ENCODE assay signal across 28 mouse cellular contexts in the genomic region with DNA sequence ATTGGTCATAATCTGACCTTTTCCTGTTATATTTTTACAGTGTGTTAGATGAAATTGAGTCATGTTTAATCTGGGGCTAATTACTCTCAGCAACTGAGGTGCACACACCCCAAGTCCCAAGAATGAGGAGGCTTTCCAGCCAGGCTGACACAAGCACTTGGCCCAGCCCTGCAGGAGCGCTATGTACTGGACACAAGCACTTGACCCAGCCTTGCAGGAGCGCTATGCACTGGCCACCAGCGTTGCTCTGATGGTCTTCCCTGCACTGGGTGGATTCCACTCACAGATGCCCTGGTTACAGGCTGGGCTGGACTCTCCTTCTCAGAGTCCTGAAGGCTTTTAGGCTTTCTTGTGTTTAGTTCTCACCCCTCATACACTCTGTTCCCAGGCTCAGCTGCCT. TPM values are rescaled to one million over a fixed set of nuclear protein-coding genes. Genes with fewer than 3 reads are reported as not detected.
DNase-seq lines count a peak whose midpoint lies in the region; ATAC-seq and TF ChIP-seq lines count a peak whose summit lies in the region.
"Had no signal": no experiment of that assay in that cellular context is flagged by ENCODE, and none has a peak within 500 bp of the region (broad histone marks: within the 10 kb centered on the region; RNA-seq: fewer than 3 reads in every experiment).

No protein-coding gene starts in this region.

- H3K27ac ChIP-seq in liver, adult 2 months (replicated peaks; ENCODE audit: insufficient read depth, low read depth, low read length), result peak overlapping the region; percentile 4
- H3K27ac ChIP-seq in liver, embryonic 12.5 days, result no peak overlapping the region
- peak overlapping the region; percentile 73 for H3K27ac ChIP-seq in lung, postnatal 0 days (ENCODE audit: low read length)
- H3K27ac ChIP-seq: embryonic facial prominence, embryonic 10.5 days; embryonic facial prominence, embryonic 13.5 days; forebrain, embryonic 13.5 days; gastrocnemius, adult 2 months; heart, adult 2 months; heart, embryonic 10.5 days; hindbrain, embryonic 10.5 days; hindbrain, embryonic 13.5 days had no signal

- no peak for TF ChIP-seq CTCF in liver, adult 2 months (IDR thresholded peaks at IDR 0.05; ENCODE audit: low read depth, low read length)
- no peak for TF ChIP-seq CTCF in lung, postnatal 0 days (IDR thresholded peaks at IDR 0.05)

- DNase-seq in liver, adult 2 months (ENCODE audit: extremely low read depth, low read depth, low spot score), result no peak
- peak; percentile 75 for DNase-seq in lung, postnatal 0 days (ENCODE audit: low spot score)
- DNase-seq in lung, postnatal 14 days, result peak; percentile 19
- peak; percentile 49 for DNase-seq in skeletal muscle tissue, adult 2 months (ENCODE audit: low read depth, low spot score)
- DNase-seq in urinary bladder, postnatal 36 days (ENCODE audit: low spot score in 2 of 2), result no peak
- DNase-seq: adrenal gland, adult 2 months; adrenal gland, postnatal 14 days; cerebellum, adult 11 months; cerebellum, adult 2 months; cerebellum, adult 9-11 months; cerebellum, postnatal 25 days; embryo, embryonic 11 days; gastrocnemius, adult 2 months; gastrocnemius, postnatal 25 days; heart, adult 2 months; heart, postnatal 36 days had no signal

- 82% methylated on average over 3 of the region's 3 CpGs for WGBS in liver, adult 2 months
- WGBS in liver, embryonic 12.5 days (ENCODE audit: insufficient replicate concordance), result 78% methylated on average over 3 of the region's 3 CpGs
- 65% methylated on average over 3 of the region's 3 CpGs for WGBS in lung, postnatal 0 days

- TF ChIP-seq EP300 in lung, postnatal 0 days (IDR thresholded peaks at IDR 0.05), result peak; percentile 92

- peaks cover 9% of the 10 kb centered on the region for H3K36me3 ChIP-seq in liver, adult 2 months (ENCODE audit: control insufficient read depth, insufficient read depth, low read length)
- H3K36me3 ChIP-seq in liver, embryonic 12.5 days, result 0 out of 2 replicates have a peak, but pooled peaks cover 6% of the 10 kb centered on the region
- H3K36me3 ChIP-seq in lung, postnatal 0 days (ENCODE audit: insufficient read depth, low read length), result peaks cover 5% of the 10 kb centered on the region; the same call in 1 of the 2 replicates
- H3K36me3 ChIP-seq: hindbrain, embryonic 10.5 days; hindbrain, embryonic 13.5 days had no signal

- H3K9me3 ChIP-seq in liver, embryonic 12.5 days (replicated peaks), result no peaks in the 10 kb centered on the region
- H3K9me3 ChIP-seq in lung, postnatal 0 days (ENCODE audit: low read length), result no peaks in the 10 kb centered on the region
- H3K9me3 ChIP-seq: embryonic facial prominence, embryonic 10.5 days; embryonic facial prominence, embryonic 13.5 days; forebrain, embryonic 13.5 days; heart, embryonic 10.5 days; hindbrain, embryonic 10.5 days; hindbrain, embryonic 13.5 days had no signal

- peaks cover 8% of the 10 kb centered on the region for H3K4me1 ChIP-seq in liver, adult 2 months (ENCODE audit: control insufficient read depth, insufficient read depth, low read length)
- peaks cover 8% of the 10 kb centered on the region for H3K4me1 ChIP-seq in liver, embryonic 12.5 days
- peaks cover 3% of the 10 kb centered on the region; the same call in 1 of the 2 replicates for H3K4me1 ChIP-seq in lung, postnatal 0 days (ENCODE audit: insufficient read depth, low read depth, low read length)

- peaks cover 11% of the 10 kb centered on the region; the same call in 1 of the 2 replicates for H3K79me2 ChIP-seq in liver, adult 2 months (ENCODE audit: control insufficient read depth, insufficient read depth, low read length)

- H3K4me2 ChIP-seq in liver, embryonic 12.5 days, result no peak overlapping the region
- no peak overlapping the region for H3K4me2 ChIP-seq in lung, postnatal 0 days (replicated peaks; ENCODE audit: low read depth, low read length)
- H3K4me2 ChIP-seq: embryonic facial prominence, embryonic 13.5 days; forebrain, embryonic 13.5 days; hindbrain, embryonic 13.5 days had no signal

- no peak for ATAC-seq in liver, embryonic 12.5 days
- ATAC-seq in lung, postnatal 0 days, result peak; percentile 73
- ATAC-seq: CD4-positive, CD25-positive, alpha-beta regulatory T cell, adult 4 months; forebrain, embryonic 13.5 days; forebrain, embryonic 16.5 days; hindbrain, embryonic 16.5 days had no signal

- H3K9ac ChIP-seq in liver, adult 2 months (ENCODE audit: low read depth, low read length), result no peak overlapping the region
- no peak overlapping the region for H3K9ac ChIP-seq in liver, embryonic 12.5 days
- H3K9ac ChIP-seq in lung, postnatal 0 days (replicated peaks; ENCODE audit: low read depth), result no peak overlapping the region; the same call in 1 of the 2 replicates
- H3K9ac ChIP-seq: embryonic facial prominence, embryonic 13.5 days; forebrain, embryonic 13.5 days; hindbrain, embryonic 13.5 days had no signal

- H3K4me3 ChIP-seq in liver, adult 2 months (ENCODE audit: insufficient read depth, low read depth, low read length), result no peak overlapping the region
- no peak overlapping the region for H3K4me3 ChIP-seq in liver, embryonic 12.5 days
- no peak overlapping the region for H3K4me3 ChIP-seq in lung, postnatal 0 days (ENCODE audit: low read depth, low read length)
- H3K4me3 ChIP-seq: embryonic facial prominence, embryonic 10.5 days; embryonic facial prominence, embryonic 13.5 days; erythroblast, embryonic 14.5 days; forebrain, embryonic 13.5 days; gastrocnemius, adult 2 months; heart, adult 2 months; heart, embryonic 10.5 days; hindbrain, embryonic 10.5 days; hindbrain, embryonic 13.5 days had no signal

- TF ChIP-seq POLR2A in liver, adult 2 months (IDR thresholded peaks at IDR 0.05; ENCODE audit: extremely low read depth, insufficient read depth, low read length), result no peak

- H3K27me3 ChIP-seq in liver, adult 2 months (ENCODE audit: control insufficient read depth, insufficient read depth, low read length), result no peaks in the 10 kb centered on the region
- peaks cover 9% of the 10 kb centered on the region for H3K27me3 ChIP-seq in liver, embryonic 12.5 days (replicated peaks)
- no peaks in the 10 kb centered on the region for H3K27me3 ChIP-seq in lung, postnatal 0 days (replicated peaks; ENCODE audit: insufficient read depth, low read length)
- H3K27me3 ChIP-seq: embryonic facial prominence, embryonic 13.5 days; forebrain, embryonic 13.5 days; hindbrain, embryonic 13.5 days had no signal

RNA-seq across cellular contexts. Expression of a gene that starts 5.3 kb away (rescaled TPM):
- 5.6 and 6.2 TPM in 2 replicates for total RNA-seq in liver, adult 2 months (2014; rRNA removed)
- 2.0 and 2.4 TPM in 2 replicates for polyA plus RNA-seq in liver, adult 2 months (2012; rRNA removed)
- polyA plus RNA-seq in liver, embryonic 12.5 days (2016; fragmentation: Nextera tagmentation; extraction: Ambion mirVana), result 7.3 and 8.3 TPM in 2 replicates
- polyA plus RNA-seq in lung, postnatal 0 days (2015; fragmentation: Nextera tagmentation; extraction: Ambion mirVana), result 30.2 and 37.3 TPM in 2 replicates
- polyA plus RNA-seq: erythroblast, embryonic 14.5 days had no signal

RNA-seq across cellular contexts. Expression of a gene that starts 13.0 kb away (rescaled TPM):
- total RNA-seq in liver, adult 2 months (2014; rRNA removed), result 0.28 and 0.34 TPM in 2 replicates
- polyA plus RNA-seq in liver, adult 2 months (2012; rRNA removed), result not detected in 2 replicates
- polyA plus RNA-seq in liver, embryonic 12.5 days (2016; fragmentation: Nextera tagmentation; extraction: Ambion mirVana), result 0.89 and 1.0 TPM in 2 replicates
- 2.6 and 2.8 TPM in 2 replicates for polyA plus RNA-seq in lung, postnatal 0 days (2015; fragmentation: Nextera tagmentation; extraction: Ambion mirVana)
- total RNA-seq: common myeloid progenitor, adult 5-6 weeks; gastrocnemius, postnatal 25 days; heart, adult 2 months had no signal

Comparison
In these comparisons a context has a peak if more than half of its experiments do, and no peak if none do; other contexts are left out.
1. DNase-seq: peak in lung, postnatal 0 days (single experiment), lung, postnatal 14 days (single experiment) and skeletal muscle tissue, adult 2 months (single experiment); none in liver, adult 2 months (single experiment) and urinary bladder, postnatal 36 days (0 of 2).